Mouse (Mus musculus) left cerebral cortex, adult 11 months (tissue): ENCODE measurements at regions not wholly inside any gene's neighbourhood (a gene's known extent, or its start where the extent isn't known, plus 50 kb on each side); places are given as distances from the start of the nearest gene placed in this dataset.
A peak's percentile ranks its signal among the peaks of the same experiment; 100 is the strongest.

Experiments used
- DNase-seq: peaks from one replicate; pipeline ENCODE4 v3.0.0; 2022; ENCODE audit warnings: low spot score

GRCm38 (mm10) chr6:8831204-8831603 lies 52.9 kb upstream of the Ica1 start:
- peak; percentile 5 for DNase-seq

DNA sequence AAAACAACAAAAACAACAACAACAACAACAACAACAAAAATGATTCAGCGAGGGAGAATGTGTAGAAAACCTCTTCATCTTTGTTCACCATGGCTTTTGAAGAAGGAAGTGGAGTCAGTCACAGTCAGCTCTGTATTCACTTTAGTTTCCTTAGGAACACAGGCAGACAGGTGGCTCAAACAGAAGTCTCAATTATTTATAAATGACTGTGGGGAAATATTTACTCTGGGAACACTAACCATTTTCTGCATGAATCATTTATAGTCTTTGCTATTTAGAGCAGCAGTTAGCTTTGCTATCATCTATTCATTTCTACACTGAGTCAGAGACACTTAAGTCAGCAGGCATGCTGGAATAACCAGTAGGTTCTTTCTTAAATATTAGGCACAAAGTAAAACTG lies 54.6 kb upstream of the Ica1 start:
- peak; percentile 1 for DNase-seq

DNA sequence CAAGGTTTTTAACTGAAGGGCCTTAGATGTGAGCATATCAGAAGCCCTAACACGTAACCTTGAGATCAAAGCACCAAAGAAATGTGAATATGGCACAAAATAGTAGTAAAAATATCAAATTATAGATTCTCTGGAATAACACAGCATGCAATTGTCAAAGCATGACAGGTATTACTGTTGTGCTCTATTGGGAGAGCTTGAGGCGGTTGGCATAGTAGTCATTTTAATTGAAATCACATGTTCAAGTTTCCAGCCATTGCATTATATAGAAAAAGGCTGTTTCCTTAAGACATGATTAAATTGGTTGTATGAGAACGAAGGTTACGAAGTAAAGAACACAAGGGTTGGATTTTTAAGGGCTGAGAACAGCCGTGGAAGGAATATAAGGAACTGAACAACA lies 75.4 kb upstream of the Ica1 start:
- DNase-seq, result no peak

GRCm38 (mm10) chr6:8860581-8860980 lies 82.3 kb upstream of the Ica1 start:
- no peak for DNase-seq

DNA sequence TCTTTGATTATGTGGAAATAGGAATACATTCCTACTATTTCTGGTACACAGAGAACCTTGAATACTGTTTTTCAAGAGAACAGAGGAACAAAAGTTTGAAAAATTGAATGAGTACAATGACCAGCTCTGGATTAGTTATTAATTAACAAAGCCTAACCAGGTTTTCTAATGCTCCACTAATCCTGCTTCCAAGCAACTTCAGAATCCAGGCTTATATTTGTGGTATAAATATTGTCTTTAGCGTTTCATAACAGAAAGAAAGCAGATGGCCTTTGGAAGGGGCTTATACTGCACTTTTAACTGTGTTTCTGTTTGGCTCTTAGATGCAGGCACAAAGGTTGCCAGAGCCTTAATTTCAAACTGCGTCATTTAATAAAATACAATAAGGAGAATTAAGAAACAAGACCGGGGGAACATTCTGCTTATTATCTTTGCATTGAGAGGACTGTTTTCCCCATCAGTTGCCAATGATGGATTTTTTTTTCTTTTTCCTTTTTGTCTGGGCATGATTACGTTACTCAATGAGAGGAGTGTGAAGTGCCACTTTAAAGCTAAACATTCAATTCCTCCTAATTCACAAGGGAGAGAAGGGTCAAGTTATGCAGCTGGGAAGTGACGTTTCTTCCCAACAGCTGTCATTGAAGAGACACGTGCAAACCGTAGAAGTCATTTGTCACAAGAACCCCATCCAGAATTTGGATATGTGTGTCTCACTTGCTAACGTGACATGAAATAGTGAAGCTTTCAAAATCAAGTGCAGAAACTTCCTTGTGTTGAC lies 84.2 kb upstream of the Nxph1 start:
- no peak for DNase-seq

DNA sequence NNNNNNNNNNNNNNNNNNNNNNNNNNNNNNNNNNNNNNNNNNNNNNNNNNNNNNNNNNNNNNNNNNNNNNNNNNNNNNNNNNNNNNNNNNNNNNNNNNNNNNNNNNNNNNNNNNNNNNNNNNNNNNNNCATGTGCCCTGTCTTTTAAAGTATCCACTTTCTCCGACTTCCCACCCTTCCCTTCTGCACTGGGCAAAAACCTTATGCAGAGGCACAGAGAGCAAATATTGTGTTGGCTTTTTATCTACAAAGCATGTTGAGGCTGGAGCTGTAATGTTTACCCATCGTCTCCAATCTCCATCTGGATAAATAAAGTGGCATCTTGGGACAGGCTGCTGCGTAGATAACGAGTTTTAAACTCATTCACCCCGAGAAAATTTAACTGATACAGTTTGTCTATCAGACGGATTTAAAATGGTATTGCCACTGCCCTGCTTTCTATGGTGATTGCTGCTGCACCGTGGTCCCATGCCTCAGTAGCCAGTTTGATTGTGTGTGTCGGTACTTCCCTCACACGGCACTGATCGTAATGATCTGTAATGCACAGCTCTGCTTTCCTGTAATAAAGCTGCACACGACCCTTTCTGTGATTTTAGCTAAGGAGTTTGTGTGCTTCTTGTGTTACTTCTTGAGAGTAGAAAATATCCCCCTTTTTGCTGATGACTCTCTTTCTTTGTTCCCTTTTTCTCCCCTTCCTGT lies 70.7 kb upstream of the Nxph1 start:
- DNase-seq, result no peak

DNA sequence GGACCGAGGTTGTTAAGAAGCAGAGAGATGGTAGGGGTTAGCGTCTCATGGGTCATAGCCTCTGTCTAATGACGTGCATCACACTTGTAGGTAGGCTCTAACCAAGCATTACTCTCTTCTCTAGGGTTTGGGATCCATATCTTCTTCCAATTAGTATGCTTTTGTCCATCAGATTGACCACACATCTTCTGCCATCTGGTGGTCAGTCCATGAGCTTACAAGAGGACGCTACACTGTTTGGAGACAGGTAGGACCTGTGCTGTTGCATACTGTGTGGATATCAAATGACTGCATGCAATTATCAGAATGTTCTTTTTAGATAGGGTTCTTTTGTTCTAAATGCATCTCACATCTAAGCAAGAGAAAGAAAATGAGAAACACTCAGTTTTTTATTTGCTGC lies 54.6 kb upstream of the Nxph1 start:
- no peak for DNase-seq

DNA sequence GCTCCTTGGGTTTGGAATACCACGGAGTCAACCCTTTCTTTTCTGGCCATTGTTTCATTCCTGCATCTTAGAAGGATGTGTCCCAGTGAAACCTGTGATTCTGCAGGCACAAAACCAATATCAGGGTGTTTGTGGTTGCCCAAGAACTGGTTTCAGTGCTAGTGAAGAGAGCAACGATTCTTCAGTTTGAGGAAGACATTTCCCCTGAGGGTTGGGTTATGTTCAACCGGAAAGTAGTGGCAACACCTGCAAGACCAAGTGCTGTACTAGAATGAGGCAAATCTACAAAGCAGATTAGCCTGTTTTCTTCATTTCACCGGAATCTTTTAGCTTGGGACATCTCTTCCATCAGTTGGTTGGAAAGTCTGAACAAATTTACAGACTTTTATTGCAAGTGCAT lies 52.1 kb upstream of the Nxph1 start:
- DNase-seq, result no peak

GRCm38 (mm10) chr6:8896822-8897221 lies 51.4 kb upstream of the Nxph1 start:
- no peak for DNase-seq

- DNase-seq, result no peak
Measured at GRCm38 (mm10) chr6:8897334-8897733, 50.9 kb upstream of the Nxph1 start.

DNA sequence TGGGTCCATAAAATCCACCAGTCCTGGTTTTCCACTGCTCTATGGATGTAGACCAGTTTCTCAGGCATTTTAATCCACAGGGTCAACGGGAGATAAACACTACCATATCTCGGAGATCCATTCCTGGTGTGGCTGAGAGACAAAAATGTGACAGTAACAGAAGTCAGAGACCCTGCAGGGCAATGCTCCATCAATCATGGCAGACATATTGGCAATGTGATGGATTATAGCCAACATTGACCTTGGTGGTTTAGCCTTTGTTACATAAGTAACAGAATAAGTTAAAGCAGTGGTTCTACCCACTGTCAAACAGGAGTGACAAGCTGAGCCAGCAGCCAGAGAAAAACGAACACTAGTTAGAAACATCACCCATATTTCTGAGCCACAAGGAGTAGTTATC lies 50.0 kb upstream of the Nxph1 start:
- DNase-seq, result no peak
